1 mouse cellular context compared by ENCODE assay signal in genomic region chr10:80695801-80696501, GRCm38 (mm10).
TF ChIP-seq lines count a peak whose summit lies in the region.

No protein-coding gene starts in this region.

TF ChIP-seq in MEL, 35 proteins besides CTCF, POLR2A, EP300 and RAD21:
- TF ChIP-seq HCFC1 (IDR thresholded peaks at IDR 0.05; ENCODE audit: low read depth, low read length) (no peak; the same call in 1 of the 2 replicates), USF1 (IDR thresholded peaks at IDR 0.05; ENCODE audit: low read depth, low read length) (0 out of 2 replicates have a peak, but pooled peaks have one; percentile 43), UBTF (IDR thresholded peaks at IDR 0.05; ENCODE audit: borderline replicate concordance, insufficient read depth, low read depth, low read length) (no peak), GATA1 (IDR thresholded peaks at IDR 0.05; ENCODE audit: low read depth, low read length) (no peak), MXI1 (IDR thresholded peaks at IDR 0.05; ENCODE audit: low read depth, low read length) (no peak; the same call in 1 of the 2 replicates), GABPA (IDR thresholded peaks at IDR 0.05; ENCODE audit: low read depth, low read length) (no peak), BHLHE40 (IDR thresholded peaks at IDR 0.05; ENCODE audit: borderline replicate concordance, low read depth, low read length) (no peak), SMC3 (IDR thresholded peaks at IDR 0.05; ENCODE audit: low read depth, low read length) (no peak), ELF1 (IDR thresholded peaks at IDR 0.05; ENCODE audit: low read depth, low read length) (0 out of 2 replicates have a peak, but pooled peaks have one; percentile 5), CHD2 (IDR thresholded peaks at IDR 0.05; ENCODE audit: low read length) (no peak), CHD1 (IDR thresholded peaks at IDR 0.05; ENCODE audit: low read depth, low read length) (0 out of 2 replicates have a peak, but pooled peaks have one; percentile 14), JUND (IDR thresholded peaks at IDR 0.05; ENCODE audit: low read depth, low read length) (no peak), ZC3H11A (IDR thresholded peaks at IDR 0.05; ENCODE audit: low read depth, low read length) (no peak), NELFE (IDR thresholded peaks at IDR 0.05; ENCODE audit: low read depth, low read length) (no peak), MYC (IDR thresholded peaks at IDR 0.05; ENCODE audit: low read depth, low read length) (0 out of 2 replicates have a peak, but pooled peaks have one; percentile 22), KAT2A (conservative IDR thresholded peaks at IDR 0.05; ENCODE audit: low read depth, low read length) (no peak), TAL1 (IDR thresholded peaks at IDR 0.05; ENCODE audit: low read length) (no peak), MYB (IDR thresholded peaks at IDR 0.05; ENCODE audit: low read depth, low read length) (no peak), ZMIZ1 (IDR thresholded peaks at IDR 0.05; ENCODE audit: low read depth, low read length) (no peak), ETS1 (IDR thresholded peaks at IDR 0.05; ENCODE audit: low read depth, low read length) (peak; percentile 43; the same call in 1 of the 2 replicates)
